Mouse (Mus musculus): ENCODE results near the gene Aco1. TPM values are rescaled to one million over a fixed set of nuclear protein-coding genes. Genes with fewer than 3 reads are reported as not detected.

Aco1 gene
- total and polyA plus RNA-seq, 3 experiments = 34.1 to 144 (median 119) TPM

DNA sequence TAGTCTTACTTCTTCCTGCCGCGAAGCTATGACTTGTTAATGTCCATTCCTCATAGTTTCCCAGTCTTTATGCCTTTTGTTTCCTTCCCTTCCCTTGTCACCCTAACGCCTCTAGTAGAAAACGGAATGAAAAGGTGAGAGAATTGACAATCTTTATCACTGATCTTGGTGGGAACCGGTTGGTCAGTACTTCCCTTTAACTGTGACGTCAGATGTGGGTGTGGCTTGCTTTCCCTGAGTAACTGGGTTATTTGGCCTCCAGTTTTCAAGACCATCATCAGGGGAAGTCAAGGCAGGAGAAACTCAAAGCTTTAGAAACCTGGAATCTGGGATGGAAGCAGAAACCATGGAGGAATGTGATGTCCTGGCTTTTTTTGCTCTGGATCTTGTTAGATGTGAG lies 99.0 kb downstream of the Aco1 start:
- no peaks in the 10 kb centered on the region for H3K9me3 ChIP-seq (replicated peaks)
- no peak overlapping the region for H3K4me3 ChIP-seq (ENCODE audit: low read depth, low read length)
- H3K4me1 ChIP-seq (ENCODE audit: insufficient read depth, low read depth, low read length) = peaks cover 23% of the 10 kb centered on the region
- no peaks in the 10 kb centered on the region for H3K36me3 ChIP-seq (replicated peaks)
- TF ChIP-seq GATA2 (IDR thresholded peaks at IDR 0.05; ENCODE audit: borderline replicate concordance, low read depth, low read length) = no peak
- TF ChIP-seq GATA1 (IDR thresholded peaks at IDR 0.05; ENCODE audit: borderline replicate concordance, low read length) = no peak
- no peak for TF ChIP-seq POLR2AphosphoS5 (IDR thresholded peaks at IDR 0.05; ENCODE audit: insufficient replicate concordance, low read depth, low read length)
- TF ChIP-seq TAL1 (conservative IDR thresholded peaks at IDR 0.05; ENCODE audit: low read depth, low read length) = no peak
- TF ChIP-seq CTCF (IDR thresholded peaks at IDR 0.05; ENCODE audit: low read depth, low read length) = no peak
- H3K27me3 ChIP-seq (ENCODE audit: insufficient read depth, low read length) = 0 out of 2 replicates have a peak, but pooled peaks cover 2% of the 10 kb centered on the region
- ATAC-seq (ENCODE audit: extremely low read depth, insufficient number of reproducible peaks, low FRiP score, poor library complexity, severe bottlenecking) = no peak
- no peak for DNase-seq (ENCODE audit: low spot score)

DNA sequence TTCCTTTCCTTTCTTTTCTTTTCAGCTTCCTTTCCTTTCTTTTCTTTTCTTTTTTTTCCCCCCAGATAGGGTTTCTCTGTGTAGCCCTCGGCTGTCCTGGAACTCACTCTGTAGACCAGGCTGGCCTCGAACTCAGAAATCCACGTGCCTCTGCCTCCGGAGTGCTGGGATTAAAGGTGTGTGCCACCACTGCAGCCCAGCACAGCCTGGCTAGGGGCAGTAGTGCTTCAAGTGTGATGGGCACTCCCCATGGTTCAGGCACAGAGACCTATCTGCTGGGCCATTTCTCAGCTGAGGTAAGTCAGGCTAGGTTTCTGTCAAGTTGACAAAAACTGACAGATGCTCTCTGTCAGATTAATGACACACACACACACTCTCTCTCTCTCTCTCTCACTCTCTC lies 100.1 kb downstream of the Aco1 start:
- no peak overlapping the region for H3K4me3 ChIP-seq (ENCODE audit: low read depth, low read length)
- DNase-seq (ENCODE audit: low spot score) (no peak), ATAC-seq (ENCODE audit: extremely low read depth, insufficient number of reproducible peaks, low FRiP score, poor library complexity, severe bottlenecking) (no peak)
- TF ChIP-seq GATA1 (IDR thresholded peaks at IDR 0.05; ENCODE audit: borderline replicate concordance, low read length) (no peak), GATA2 (IDR thresholded peaks at IDR 0.05; ENCODE audit: borderline replicate concordance, low read depth, low read length) (no peak), POLR2AphosphoS5 (IDR thresholded peaks at IDR 0.05; ENCODE audit: insufficient replicate concordance, low read depth, low read length) (no peak), TAL1 (conservative IDR thresholded peaks at IDR 0.05; ENCODE audit: low read depth, low read length) (no peak), CTCF (IDR thresholded peaks at IDR 0.05; ENCODE audit: low read depth, low read length) (no peak)
- no peaks in the 10 kb centered on the region for H3K36me3 ChIP-seq (replicated peaks)
- 0 out of 2 replicates have a peak, but pooled peaks cover 2% of the 10 kb centered on the region for H3K27me3 ChIP-seq (ENCODE audit: insufficient read depth, low read length)
- H3K4me1 ChIP-seq (ENCODE audit: insufficient read depth, low read depth, low read length) = peaks cover 23% of the 10 kb centered on the region
- H3K9me3 ChIP-seq (replicated peaks) = no peaks in the 10 kb centered on the region

DNA sequence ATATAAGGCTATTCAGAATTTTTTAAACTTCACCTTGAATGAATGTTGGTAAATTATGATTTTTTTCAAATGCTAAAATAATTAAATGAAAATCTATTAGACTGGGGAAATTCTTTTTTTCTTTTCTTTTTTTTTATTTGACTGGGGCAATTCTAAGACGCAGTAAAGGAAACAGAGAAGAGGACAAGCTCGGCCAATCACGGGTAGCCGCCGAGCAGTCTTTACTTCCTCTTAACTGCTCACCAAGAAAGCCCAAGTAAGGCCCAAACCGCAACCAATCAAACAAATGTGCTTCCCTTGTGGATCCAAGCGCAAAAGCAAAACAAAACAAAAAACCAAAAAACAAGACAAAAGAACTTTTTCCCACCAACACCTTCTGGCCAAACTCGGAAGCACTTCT lies 101.2 kb downstream of the Aco1 start:
- Histone ChIP-seq H3K9me3 (replicated peaks) (no peaks in the 10 kb centered on the region), H3K4me3 (ENCODE audit: low read depth, low read length) (no peak overlapping the region), H3K27me3 (ENCODE audit: insufficient read depth, low read length) (no peaks in the 10 kb centered on the region), H3K4me1 (ENCODE audit: insufficient read depth, low read depth, low read length) (peaks cover 17% of the 10 kb centered on the region), H3K36me3 (replicated peaks) (no peaks in the 10 kb centered on the region)
- TF ChIP-seq POLR2AphosphoS5 (IDR thresholded peaks at IDR 0.05; ENCODE audit: insufficient replicate concordance, low read depth, low read length) (no peak), GATA1 (IDR thresholded peaks at IDR 0.05; ENCODE audit: borderline replicate concordance, low read length) (no peak), GATA2 (IDR thresholded peaks at IDR 0.05; ENCODE audit: borderline replicate concordance, low read depth, low read length) (no peak), TAL1 (conservative IDR thresholded peaks at IDR 0.05; ENCODE audit: low read depth, low read length) (no peak), CTCF (IDR thresholded peaks at IDR 0.05; ENCODE audit: low read depth, low read length) (no peak)
- no peak for ATAC-seq (ENCODE audit: extremely low read depth, insufficient number of reproducible peaks, low FRiP score, poor library complexity, severe bottlenecking)
- no peak for DNase-seq (ENCODE audit: low spot score)

Other genes with a start within 250 kb of the Aco1 start
- gene Ddx58, start 96.7 kb downstream of the Aco1 start, total RNA-seq (2014; fragmentation: Nextera tagmentation) = 26.6 and 29.2 TPM in 2 replicates
- gene Ddx58, start 96.7 kb downstream of the Aco1 start, total RNA-seq (2017) = 14.1 and 16.1 TPM in 2 replicates
- gene Ddx58, start 96.7 kb downstream of the Aco1 start, polyA plus RNA-seq (2012) = 0.43 and 0.68 TPM in 2 replicates
- gene Smim27, start 126.5 kb downstream of the Aco1 start, total RNA-seq (2014; fragmentation: Nextera tagmentation) = 8.5 and 9.9 TPM in 2 replicates
- gene Smim27, start 126.5 kb downstream of the Aco1 start, total RNA-seq (2017) = 9.2 and 13.4 TPM in 2 replicates
- 14.1 and 18.2 TPM in 2 replicates for gene Smim27, start 126.5 kb downstream of the Aco1 start, polyA plus RNA-seq (2012)
- 35.0 and 40.4 TPM in 2 replicates for gene Topors, start 126.8 kb downstream of the Aco1 start, total RNA-seq (2014; fragmentation: Nextera tagmentation)
- 54.8 and 59.3 TPM in 2 replicates for gene Topors, start 126.8 kb downstream of the Aco1 start, total RNA-seq (2017)
- 8.7 and 9.9 TPM in 2 replicates for gene Topors, start 126.8 kb downstream of the Aco1 start, polyA plus RNA-seq (2012)
- 31.5 and 37.4 TPM in 2 replicates for gene Ndufb6, start 136.3 kb downstream of the Aco1 start, total RNA-seq (2014; fragmentation: Nextera tagmentation)
- gene Ndufb6, start 136.3 kb downstream of the Aco1 start, total RNA-seq (2017) = 82.0 and 91.4 TPM in 2 replicates
- 176 and 177 TPM in 2 replicates for gene Ndufb6, start 136.3 kb downstream of the Aco1 start, polyA plus RNA-seq (2012)

Data from G1E (cell line).